Mouse (Mus musculus): ENCODE results near the gene M1ap. TPM values are rescaled to one million over a fixed set of nuclear protein-coding genes. Genes with fewer than 3 reads are reported as not detected.
A peak's percentile ranks its signal among the peaks of the same experiment; 100 is the strongest.

M1ap gene
- polyA plus RNA-seq, 1 experiment from 2014 or later, result 0.22 TPM

DNA sequence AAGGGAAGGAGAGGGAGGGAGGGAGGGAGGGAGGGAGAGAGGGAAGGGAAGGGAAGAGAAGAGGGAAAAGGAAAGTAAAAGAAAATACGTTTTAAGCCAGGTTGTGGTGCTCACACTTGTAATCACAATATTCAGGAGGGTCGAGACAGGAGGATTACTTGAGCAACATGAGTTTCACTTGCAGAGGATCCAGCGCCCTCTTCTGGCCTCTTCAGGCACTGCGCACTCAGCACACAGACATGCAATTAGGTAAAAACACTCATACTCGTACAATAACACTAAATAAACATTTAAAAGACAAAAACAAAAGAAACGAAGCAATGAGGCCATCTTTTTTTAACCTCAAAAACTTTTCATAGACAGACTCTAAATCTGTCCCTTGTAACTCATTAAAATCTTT is 952 bp upstream of the M1ap start:
- H3K4me1 ChIP-seq (replicated peaks), result no peaks in the 10 kb centered on the region
- H3K27ac ChIP-seq, result no peak overlapping the region
- H3K36me3 ChIP-seq, result no peaks in the 10 kb centered on the region
- DNase-seq (ENCODE audit: low spot score), result peak; percentile 14
- H3K4me3 ChIP-seq, result no peak overlapping the region
- no peaks in the 10 kb centered on the region for H3K9me3 ChIP-seq
- H3K27me3 ChIP-seq (ENCODE audit: insufficient read depth, poor library complexity, severe bottlenecking), result peaks cover 2% of the 10 kb centered on the region; the same call in 1 of the 2 replicates
- WGBS, result 57% methylated on average over 6 of the region's 6 CpGs

DNA sequence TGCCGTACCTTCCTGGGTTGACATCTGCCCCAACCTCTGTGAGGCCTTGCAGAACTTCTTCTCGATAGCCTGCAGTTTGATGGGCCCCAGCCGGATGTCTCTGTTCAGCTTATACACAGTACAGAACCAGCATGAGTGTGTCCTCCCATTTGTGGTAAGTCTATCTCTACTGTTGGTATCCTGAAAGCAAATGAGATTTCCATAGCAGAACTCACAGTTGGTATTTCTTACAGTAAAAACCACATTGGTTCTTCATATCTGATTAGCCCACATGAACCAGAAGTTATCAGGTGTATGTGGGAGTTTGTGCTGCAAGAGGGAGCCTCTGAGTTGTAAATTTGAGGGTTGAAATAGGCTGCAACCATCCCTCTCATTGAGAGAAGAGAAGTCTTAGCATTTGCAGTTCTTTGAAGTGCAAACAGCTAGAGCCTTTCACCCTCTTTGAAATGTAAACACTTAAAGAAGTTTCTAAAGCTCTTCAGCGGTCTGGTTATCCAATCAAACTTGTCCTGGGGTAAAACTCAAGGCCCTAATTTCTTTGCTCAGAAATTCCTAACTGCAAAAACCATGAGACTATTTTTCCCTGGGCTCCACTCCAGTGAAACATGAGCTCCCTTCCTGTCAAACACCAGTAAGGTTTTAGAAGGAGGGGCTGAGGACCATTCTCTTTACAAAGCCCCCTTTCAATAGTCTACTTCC is 10.0 kb downstream of the M1ap start:
- no peak for DNase-seq (ENCODE audit: low spot score)
- no peaks in the 10 kb centered on the region for H3K27me3 ChIP-seq (ENCODE audit: insufficient read depth, poor library complexity, severe bottlenecking)
- 62% methylated on average over 4 of the region's 4 CpGs for WGBS
- no peaks in the 10 kb centered on the region; the same call in 1 of the 2 replicates for H3K4me1 ChIP-seq (replicated peaks)
- H3K4me3 ChIP-seq, result no peak overlapping the region
- H3K27ac ChIP-seq, result no peak overlapping the region
- H3K9me3 ChIP-seq, result no peaks in the 10 kb centered on the region
- no peaks in the 10 kb centered on the region for H3K36me3 ChIP-seq

DNA sequence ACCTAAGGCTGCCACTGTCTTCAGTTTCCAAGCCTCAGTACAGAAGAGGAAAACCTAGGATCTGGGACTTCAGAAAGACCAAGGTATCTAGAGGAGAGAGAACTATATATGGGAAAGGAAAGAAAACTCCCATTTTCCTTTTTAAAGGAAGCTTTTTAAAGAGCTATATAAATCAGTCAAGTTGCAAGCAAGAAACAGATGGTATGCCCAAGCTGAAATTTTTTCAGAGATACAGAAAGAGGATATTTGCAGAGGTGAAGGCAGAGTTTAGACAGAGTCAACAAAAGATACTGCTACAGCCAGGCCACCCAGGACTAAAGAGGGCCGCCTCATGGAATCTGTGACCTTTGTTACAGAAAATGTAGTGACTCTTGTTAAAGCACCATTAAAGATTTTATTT is 15.0 kb downstream of the M1ap start:
- H3K27me3 ChIP-seq (ENCODE audit: insufficient read depth, poor library complexity, severe bottlenecking), result no peaks in the 10 kb centered on the region
- DNase-seq (ENCODE audit: low spot score), result no peak
- no peak overlapping the region for H3K4me3 ChIP-seq
- no peaks in the 10 kb centered on the region; the same call in 1 of the 2 replicates for H3K4me1 ChIP-seq (replicated peaks)
- 85% methylated on average over 1 of the region's 1 CpGs for WGBS
- no peak overlapping the region for H3K27ac ChIP-seq
- H3K9me3 ChIP-seq, result no peaks in the 10 kb centered on the region
- H3K36me3 ChIP-seq, result no peaks in the 10 kb centered on the region

DNA sequence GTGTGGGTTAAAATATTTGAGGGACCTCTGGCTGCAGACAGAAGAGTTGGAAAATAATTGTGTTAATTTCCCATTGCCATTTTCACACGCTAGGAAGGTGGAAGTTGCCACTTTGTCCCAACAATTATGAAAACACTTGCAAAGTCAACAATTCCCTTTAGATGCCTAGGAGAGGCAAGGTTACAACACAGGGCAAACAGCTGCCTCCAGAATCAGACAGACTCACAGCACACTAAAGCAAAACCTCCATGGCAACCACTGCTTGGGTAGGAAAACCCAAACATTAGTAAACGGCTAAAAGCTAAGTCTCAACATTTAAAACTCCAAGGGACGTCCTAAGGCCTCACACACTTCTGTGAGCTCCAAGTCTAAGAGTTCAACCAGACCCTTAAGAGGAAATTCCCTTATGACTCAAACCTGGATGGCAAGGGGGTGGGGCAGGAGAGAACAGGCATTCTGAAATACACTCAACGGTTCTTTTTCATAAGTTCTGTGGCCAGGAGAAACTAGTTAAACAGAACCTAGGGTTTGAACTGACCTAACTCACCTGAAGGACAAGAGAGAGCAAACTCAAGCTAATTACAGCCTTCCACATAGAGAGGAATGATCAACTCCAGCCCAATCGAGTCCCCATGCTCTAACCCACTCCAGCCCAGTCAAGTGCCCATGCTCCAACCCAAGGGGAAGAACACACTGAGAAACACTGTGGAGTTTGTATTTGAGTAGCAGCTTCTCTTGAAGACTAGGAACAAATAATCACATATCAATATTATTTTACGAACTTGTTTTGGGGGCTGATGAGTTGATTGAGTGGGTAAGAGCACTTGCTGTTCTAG is 22.8 kb downstream of the M1ap start:
- Histone ChIP-seq H3K27me3 (ENCODE audit: insufficient read depth, poor library complexity, severe bottlenecking) (0 out of 2 replicates have a peak, but pooled peaks cover 4% of the 10 kb centered on the region), H3K36me3 (no peaks in the 10 kb centered on the region), H3K27ac (no peak overlapping the region), H3K4me3 (no peak overlapping the region), H3K4me1 (replicated peaks) (no peaks in the 10 kb centered on the region), H3K9me3 (no peaks in the 10 kb centered on the region)
- WGBS, result 78% methylated on average over 6 of the region's 6 CpGs
- DNase-seq (ENCODE audit: low spot score), result no peak

DNA sequence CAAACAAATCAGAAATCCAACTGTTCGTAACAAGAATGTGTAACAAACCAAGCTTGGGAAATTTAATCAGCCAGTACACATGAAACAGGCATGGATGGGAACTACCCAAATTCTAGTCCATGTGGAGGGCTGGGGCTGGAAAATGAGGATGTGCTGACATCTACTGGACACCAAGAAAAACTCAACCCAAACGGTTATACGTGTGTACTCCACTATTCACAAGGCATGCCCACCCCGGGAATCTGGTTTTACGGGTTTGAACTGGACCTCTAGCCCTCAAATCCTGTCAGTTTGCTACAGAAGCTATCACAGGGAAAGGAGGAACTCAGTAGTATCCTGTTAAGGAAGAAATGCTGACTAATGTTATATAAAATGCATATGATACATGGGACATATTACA is 24.3 kb downstream of the M1ap start:
- Histone ChIP-seq H3K27me3 (ENCODE audit: insufficient read depth, poor library complexity, severe bottlenecking) (0 out of 2 replicates have a peak, but pooled peaks cover 4% of the 10 kb centered on the region), H3K27ac (no peak overlapping the region), H3K4me1 (replicated peaks) (no peaks in the 10 kb centered on the region), H3K36me3 (no peaks in the 10 kb centered on the region), H3K9me3 (no peaks in the 10 kb centered on the region), H3K4me3 (no peak overlapping the region)
- 15% methylated on average over 5 of the region's 5 CpGs for whole genome bisulfite sequencing
- DNase-seq (ENCODE audit: low spot score), result peak; percentile 47

DNA sequence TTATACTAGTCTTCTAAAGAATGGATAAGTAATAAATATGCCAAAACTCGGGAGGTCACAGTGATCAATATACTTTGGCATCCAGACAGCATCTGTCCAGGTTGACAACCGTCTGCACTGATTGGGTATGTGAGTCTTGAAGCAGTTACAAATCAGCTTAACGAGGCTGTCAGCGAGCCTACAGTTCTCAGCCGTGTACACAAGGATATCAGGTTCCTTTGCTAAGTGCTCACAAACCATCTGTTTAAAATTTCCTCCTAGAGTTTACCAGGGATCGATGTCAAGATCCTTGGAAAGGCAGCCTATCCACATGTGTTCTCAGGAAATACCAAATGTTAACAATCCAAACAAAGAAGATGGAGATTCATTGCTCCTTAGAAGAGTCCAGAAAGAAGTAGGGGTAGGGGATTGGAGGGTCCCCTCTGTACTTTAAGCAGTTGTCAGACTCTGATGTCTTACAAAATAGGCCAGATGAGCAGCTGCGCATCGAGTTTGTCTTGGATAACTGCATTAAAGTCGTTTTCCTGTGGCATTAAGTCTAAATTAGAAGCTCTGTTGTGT is 40.8 kb downstream of the M1ap start:
- DNase-seq (ENCODE audit: low spot score), result no peak
- H3K36me3 ChIP-seq, result no peaks in the 10 kb centered on the region
- no peaks in the 10 kb centered on the region for H3K9me3 ChIP-seq
- no peak overlapping the region for H3K4me3 ChIP-seq
- H3K27ac ChIP-seq, result no peak overlapping the region
- WGBS, result 57% methylated on average over 9 of the region's 9 CpGs
- no peaks in the 10 kb centered on the region for H3K27me3 ChIP-seq (ENCODE audit: insufficient read depth, poor library complexity, severe bottlenecking)
- no peaks in the 10 kb centered on the region for H3K4me1 ChIP-seq (replicated peaks)

DNA sequence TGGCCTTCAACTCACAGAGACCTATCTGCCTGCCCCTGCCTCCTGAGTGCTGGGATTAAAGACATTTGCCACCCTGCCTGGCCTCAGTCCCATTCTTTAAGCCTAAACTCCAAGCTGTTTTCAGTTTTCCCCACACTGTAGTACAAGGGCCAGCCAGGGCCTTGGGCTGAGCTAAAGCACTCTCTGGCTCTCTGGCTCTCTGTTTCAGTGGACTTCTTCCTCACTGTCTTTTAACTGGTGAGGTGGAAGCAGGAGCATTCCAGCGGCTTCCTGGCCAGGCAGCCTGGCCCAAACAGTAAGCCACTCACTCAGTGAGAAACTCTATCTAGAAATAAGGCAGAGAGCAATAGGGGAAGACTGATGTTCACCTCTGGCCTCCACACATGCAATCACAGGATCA is 47.0 kb downstream of the M1ap start:
- Histone ChIP-seq H3K27me3 (ENCODE audit: insufficient read depth, poor library complexity, severe bottlenecking) (peaks cover 24% of the 10 kb centered on the region), H3K27ac (no peak overlapping the region), H3K4me3 (no peak overlapping the region), H3K4me1 (replicated peaks) (peaks cover 8% of the 10 kb centered on the region; the same call in 1 of the 2 replicates), H3K36me3 (no peaks in the 10 kb centered on the region), H3K9me3 (no peaks in the 10 kb centered on the region)
- WGBS, result 37% methylated on average over 1 of the region's 1 CpGs
- DNase-seq (ENCODE audit: low spot score), result no peak

DNA sequence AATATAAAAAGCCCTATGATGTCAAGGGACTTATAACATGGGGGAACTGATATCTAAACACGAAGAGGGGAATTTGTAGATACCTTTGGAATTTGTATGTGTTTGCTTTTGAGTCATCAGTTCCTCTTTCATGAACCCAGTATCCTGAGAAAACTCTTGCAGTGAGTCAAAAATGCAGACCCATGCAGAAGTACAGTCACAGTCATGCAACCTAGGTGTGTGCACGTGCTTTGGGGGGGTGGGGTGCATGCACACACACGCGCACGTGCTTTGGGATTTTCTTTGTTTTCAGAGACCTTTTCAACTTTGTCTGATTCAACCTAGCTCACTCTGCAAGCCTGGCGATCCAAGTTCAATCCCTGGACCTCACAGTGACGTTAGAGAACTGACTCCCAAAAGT is 47.7 kb downstream of the M1ap start:
- H3K36me3 ChIP-seq, result no peaks in the 10 kb centered on the region
- H3K27me3 ChIP-seq (ENCODE audit: insufficient read depth, poor library complexity, severe bottlenecking), result peaks cover 24% of the 10 kb centered on the region
- WGBS, result 81% methylated on average over 7 of the region's 7 CpGs
- H3K9me3 ChIP-seq, result no peaks in the 10 kb centered on the region
- H3K4me1 ChIP-seq (replicated peaks), result peaks cover 8% of the 10 kb centered on the region; the same call in 1 of the 2 replicates
- no peak for DNase-seq (ENCODE audit: low spot score)
- H3K4me3 ChIP-seq, result no peak overlapping the region
- H3K27ac ChIP-seq, result no peak overlapping the region

DNA sequence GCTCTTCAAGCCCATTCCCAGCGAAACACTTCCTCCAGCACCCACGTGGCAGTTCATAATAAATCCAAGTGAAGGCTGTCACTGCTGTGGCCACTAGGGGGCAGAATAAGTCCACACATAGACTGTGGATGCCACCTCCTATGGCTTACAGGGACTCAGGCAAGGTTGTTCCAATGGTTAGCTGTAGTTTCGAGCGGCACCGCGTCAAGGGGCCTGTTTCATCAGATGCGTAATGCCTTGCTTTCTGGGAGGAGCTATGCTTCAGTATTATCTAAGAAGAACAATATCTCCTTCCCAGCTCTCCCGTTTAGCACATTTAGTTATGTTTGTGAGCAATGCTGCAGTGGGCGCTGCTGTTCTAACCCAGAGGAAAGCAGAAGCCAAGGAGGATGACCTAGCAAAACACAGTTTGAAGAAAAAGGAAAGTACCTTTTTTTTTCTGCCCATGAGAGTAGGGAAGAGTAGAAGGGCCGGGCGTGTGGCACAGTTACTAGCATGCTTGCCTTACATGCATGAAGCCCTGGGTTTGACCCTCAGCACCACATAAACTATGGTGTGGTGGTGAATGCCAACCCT is 50.1 kb downstream of the M1ap start:
- 14% methylated on average over 11 of the region's 11 CpGs for WGBS
- Histone ChIP-seq H3K27me3 (ENCODE audit: insufficient read depth, poor library complexity, severe bottlenecking) (peaks cover 24% of the 10 kb centered on the region), H3K36me3 (no peaks in the 10 kb centered on the region), H3K9me3 (no peaks in the 10 kb centered on the region), H3K27ac (no peak overlapping the region; the same call in 1 of the 2 replicates), H3K4me1 (replicated peaks) (peaks cover 8% of the 10 kb centered on the region; the same call in 1 of the 2 replicates), H3K4me3 (peak overlapping the region; percentile 30)
- peak; percentile 92 for DNase-seq (ENCODE audit: low spot score)

DNA sequence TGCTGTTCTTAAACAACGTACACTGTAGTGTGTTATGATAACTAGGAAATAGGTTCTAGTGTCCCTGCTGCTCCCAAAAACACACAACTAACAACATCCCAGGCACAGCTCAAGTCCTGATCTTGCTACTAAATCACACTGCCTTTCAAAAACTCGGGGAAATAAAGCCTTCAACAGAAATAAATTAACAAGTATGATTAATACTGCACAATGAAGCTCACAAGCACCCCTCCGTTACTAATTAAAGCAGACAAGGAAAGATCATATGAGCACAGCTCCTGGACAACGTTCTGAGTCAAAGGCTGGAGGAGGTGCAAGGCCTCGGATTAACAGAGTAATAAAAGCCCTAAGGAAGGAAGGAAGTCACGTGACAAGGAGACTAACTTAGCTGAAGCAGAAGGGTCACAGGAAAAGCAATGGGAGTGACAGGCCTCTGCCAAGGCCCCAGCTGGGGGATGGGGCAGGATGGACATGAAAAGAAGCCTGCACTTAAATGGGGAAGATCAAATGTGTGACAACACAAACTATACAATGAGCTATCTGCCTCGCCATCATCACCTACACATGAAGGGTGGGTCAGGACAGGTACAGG is 50.9 kb downstream of the M1ap start:
- Histone ChIP-seq H3K27me3 (ENCODE audit: insufficient read depth, poor library complexity, severe bottlenecking) (peaks cover 24% of the 10 kb centered on the region), H3K9me3 (no peaks in the 10 kb centered on the region), H3K4me3 (no peak overlapping the region), H3K36me3 (no peaks in the 10 kb centered on the region), H3K4me1 (replicated peaks) (peaks cover 8% of the 10 kb centered on the region; the same call in 1 of the 2 replicates), H3K27ac (no peak overlapping the region)
- 73% methylated on average over 7 of the region's 7 CpGs for WGBS
- DNase-seq (ENCODE audit: low spot score), result no peak

DNA sequence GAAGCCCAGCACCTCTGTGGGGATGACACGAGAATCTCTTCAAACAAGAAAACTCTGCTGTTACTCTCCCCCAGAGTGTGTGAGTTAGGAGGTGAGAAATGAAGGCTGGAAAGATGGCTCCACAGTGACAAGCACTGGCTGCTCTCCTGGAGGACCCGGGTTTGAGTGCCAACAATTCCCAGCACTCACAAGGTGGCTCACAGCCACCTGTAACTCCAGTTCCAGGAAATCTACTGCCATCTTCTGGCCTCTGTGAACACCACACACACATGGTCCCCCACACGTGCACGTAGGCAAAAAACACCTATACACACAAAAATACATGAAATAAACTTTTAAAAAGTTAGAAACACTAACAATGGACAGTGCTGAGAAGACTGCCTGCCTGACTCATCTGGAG is 51.6 kb downstream of the M1ap start:
- DNase-seq (ENCODE audit: low spot score), result no peak
- H3K4me1 ChIP-seq (replicated peaks), result peaks cover 8% of the 10 kb centered on the region; the same call in 1 of the 2 replicates
- H3K27me3 ChIP-seq (ENCODE audit: insufficient read depth, poor library complexity, severe bottlenecking), result peaks cover 24% of the 10 kb centered on the region
- H3K4me3 ChIP-seq, result no peak overlapping the region
- no peaks in the 10 kb centered on the region for H3K9me3 ChIP-seq
- no peak overlapping the region for H3K27ac ChIP-seq
- 67% methylated on average over 4 of the region's 4 CpGs for WGBS
- no peaks in the 10 kb centered on the region for H3K36me3 ChIP-seq

DNA sequence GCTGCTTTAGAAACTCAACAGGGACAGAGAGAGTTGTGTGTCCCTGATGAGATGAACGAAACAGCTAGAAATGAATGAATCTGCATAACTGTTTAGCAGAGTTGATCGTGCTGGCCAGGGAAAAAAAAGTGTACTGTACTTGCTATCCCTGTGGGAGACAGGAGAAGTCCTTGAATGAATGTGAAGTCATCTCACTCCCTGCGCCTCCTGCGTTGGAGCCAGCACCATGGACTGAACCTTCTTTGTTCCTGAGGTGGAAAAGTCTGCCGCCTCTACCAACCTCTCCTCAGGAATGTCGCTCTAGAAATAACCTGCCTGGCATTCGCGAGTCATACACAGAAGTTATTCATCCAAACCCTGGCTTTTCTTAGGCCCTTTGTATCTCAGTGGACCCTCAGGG is 53.3 kb downstream of the M1ap start:
- DNase-seq (ENCODE audit: low spot score), result no peak

More for the DNA sequence above, 53.3 kb downstream of the M1ap start:
- Histone ChIP-seq H3K36me3 (no peaks in the 10 kb centered on the region), H3K27me3 (ENCODE audit: insufficient read depth, poor library complexity, severe bottlenecking) (peaks cover 22% of the 10 kb centered on the region), H3K9me3 (no peaks in the 10 kb centered on the region), H3K27ac (no peak overlapping the region), H3K4me3 (no peak overlapping the region), H3K4me1 (replicated peaks) (peaks cover 11% of the 10 kb centered on the region)
- WGBS, result 68% methylated on average over 8 of the region's 8 CpGs
